ENCODE assay signal across 22 mouse cellular contexts in genomic region chr1:65198861-65199260, GRCm38 (mm10). TPM values are rescaled to one million over a fixed set of nuclear protein-coding genes. Genes with fewer than 3 reads are reported as not detected.
DNase-seq lines count a peak whose midpoint lies in the region; ATAC-seq lines count a peak whose summit lies in the region.
"Had no signal": no experiment of that assay in that cellular context is flagged by ENCODE, and none has a peak within 500 bp of the region (broad histone marks: within the 10 kb centered on the region; RNA-seq: fewer than 3 reads in every experiment).

No protein-coding gene starts in this region.

- no peaks in the 10 kb centered on the region for H3K27me3 ChIP-seq in embryonic facial prominence, embryonic 14.5 days (replicated peaks; ENCODE audit: control insufficient read depth, insufficient read depth, low read length)
- no peaks in the 10 kb centered on the region for H3K27me3 ChIP-seq in embryonic facial prominence, embryonic 10.5 days (replicated peaks; ENCODE audit: low read depth, poor library complexity, severe bottlenecking)
- no peaks in the 10 kb centered on the region for H3K27me3 ChIP-seq in embryonic facial prominence, embryonic 15.5 days
- H3K27me3 ChIP-seq in neural tube, embryonic 15.5 days (replicated peaks), result no peaks in the 10 kb centered on the region
- H3K27me3 ChIP-seq: CH12.LX, Patski had no signal

- WGBS in embryonic facial prominence, embryonic 14.5 days, result 83% methylated on average over 2 of the region's 2 CpGs
- WGBS in embryonic facial prominence, embryonic 10.5 days, result 94% methylated on average over 2 of the region's 2 CpGs
- 80% methylated on average over 2 of the region's 2 CpGs for WGBS in embryonic facial prominence, embryonic 15.5 days
- 98% methylated on average over 2 of the region's 2 CpGs for WGBS in neural tube, embryonic 15.5 days

- no peak overlapping the region for H3K9ac ChIP-seq in embryonic facial prominence, embryonic 14.5 days (ENCODE audit: low read depth, low read length)
- no peak overlapping the region for H3K9ac ChIP-seq in embryonic facial prominence, embryonic 15.5 days
- no peak overlapping the region for H3K9ac ChIP-seq in neural tube, embryonic 15.5 days (replicated peaks)

- H3K9me3 ChIP-seq in embryonic facial prominence, embryonic 14.5 days (ENCODE audit: control insufficient read depth, low read length), result no peaks in the 10 kb centered on the region
- no peaks in the 10 kb centered on the region for H3K9me3 ChIP-seq in embryonic facial prominence, embryonic 10.5 days
- H3K9me3 ChIP-seq in embryonic facial prominence, embryonic 15.5 days (replicated peaks), result no peaks in the 10 kb centered on the region
- no peaks in the 10 kb centered on the region for H3K9me3 ChIP-seq in neural tube, embryonic 15.5 days (replicated peaks)
- H3K9me3 ChIP-seq: G1E had no signal

- no peak overlapping the region for H3K4me2 ChIP-seq in embryonic facial prominence, embryonic 14.5 days (ENCODE audit: low read depth, low read length)
- H3K4me2 ChIP-seq in embryonic facial prominence, embryonic 15.5 days (replicated peaks), result no peak overlapping the region
- H3K4me2 ChIP-seq in neural tube, embryonic 15.5 days, result no peak overlapping the region

- H3K36me3 ChIP-seq in embryonic facial prominence, embryonic 14.5 days (ENCODE audit: control insufficient read depth, insufficient read depth, low read length), result peaks cover 67% of the 10 kb centered on the region
- peaks cover 69% of the 10 kb centered on the region for H3K36me3 ChIP-seq in embryonic facial prominence, embryonic 10.5 days (replicated peaks)
- H3K36me3 ChIP-seq in embryonic facial prominence, embryonic 15.5 days, result peaks cover 18% of the 10 kb centered on the region; the same call in 1 of the 2 replicates
- H3K36me3 ChIP-seq in neural tube, embryonic 15.5 days, result peaks cover 29% of the 10 kb centered on the region

- H3K4me1 ChIP-seq in embryonic facial prominence, embryonic 14.5 days (ENCODE audit: control insufficient read depth, insufficient read depth, low read length), result no peaks in the 10 kb centered on the region
- no peaks in the 10 kb centered on the region for H3K4me1 ChIP-seq in embryonic facial prominence, embryonic 10.5 days
- H3K4me1 ChIP-seq in embryonic facial prominence, embryonic 15.5 days, result no peaks in the 10 kb centered on the region
- no peaks in the 10 kb centered on the region for H3K4me1 ChIP-seq in neural tube, embryonic 15.5 days

- ATAC-seq in embryonic facial prominence, embryonic 14.5 days (ENCODE audit: low read depth), result peak; percentile 53; the same call in 1 of the 2 replicates
- ATAC-seq in embryonic facial prominence, embryonic 15.5 days (ENCODE audit: insufficient number of reproducible peaks, low FRiP score, low TSS enrichment, low read depth), result peak; percentile 51; the same call in 1 of the 2 replicates
- ATAC-seq in neural tube, embryonic 15.5 days (ENCODE audit: low FRiP score), result no peak
- ATAC-seq: activated CD4-positive, CD25-positive, alpha-beta regulatory T cell, adult 4 months; CD4-positive, CD25-positive, alpha-beta regulatory T cell, adult 4 months; Patski had no signal

- no peak overlapping the region for H3K27ac ChIP-seq in embryonic facial prominence, embryonic 14.5 days (replicated peaks; ENCODE audit: low read depth, low read length)
- H3K27ac ChIP-seq in embryonic facial prominence, embryonic 10.5 days (replicated peaks), result no peak overlapping the region
- no peak overlapping the region for H3K27ac ChIP-seq in embryonic facial prominence, embryonic 15.5 days (replicated peaks)
- no peak overlapping the region for H3K27ac ChIP-seq in neural tube, embryonic 15.5 days (replicated peaks)

- DNase-seq in embryonic facial prominence, embryonic 14.5 days (ENCODE audit: low spot score), result peak; percentile 38
- DNase-seq in embryonic facial prominence, embryonic 10.5 days (ENCODE audit: low spot score), result no peak
- peak; percentile 39 for DNase-seq in A20 (ENCODE audit: low read depth, low spot score)
- DNase-seq in lung, postnatal 36 days, result no peak
- DNase-seq: adrenal gland, adult 2 months; adrenal gland, adult 8-10 months; adrenal gland, postnatal 10 days; adrenal gland, postnatal 14 days; adrenal gland, postnatal 25 days; adrenal gland, postnatal 36 days; B cell, adult 2 months; cerebellum, adult 11 months; cerebellum, adult 11-12 months; cerebellum, adult 18-20 months; cerebellum, adult 2 months had no signal

- H3K4me3 ChIP-seq in embryonic facial prominence, embryonic 14.5 days (ENCODE audit: low read depth, low read length), result no peak overlapping the region
- H3K4me3 ChIP-seq in embryonic facial prominence, embryonic 10.5 days, result no peak overlapping the region
- no peak overlapping the region for H3K4me3 ChIP-seq in embryonic facial prominence, embryonic 15.5 days (replicated peaks)
- H3K4me3 ChIP-seq in neural tube, embryonic 15.5 days (replicated peaks), result no peak overlapping the region

RNA-seq across cellular contexts. Expression of gene Pikfyve, which starts 12.4 kb away (rescaled TPM):
- 14.8 and 14.9 TPM in 2 replicates for polyA plus RNA-seq in embryonic facial prominence, embryonic 14.5 days (2014; fragmentation: Nextera tagmentation; extraction: Ambion mirVana)
- polyA plus RNA-seq in embryonic facial prominence, embryonic 10.5 days (2016; fragmentation: Nextera tagmentation; extraction: Ambion mirVana), result 13.5 and 13.7 TPM in 2 replicates
- 10.7 and 10.9 TPM in 2 replicates for polyA plus RNA-seq in embryonic facial prominence, embryonic 15.5 days (2015; fragmentation: Nextera tagmentation; extraction: Ambion mirVana)
- polyA plus RNA-seq in neural tube, embryonic 15.5 days (2015; fragmentation: Nextera tagmentation; extraction: Ambion mirVana), result 9.5 and 9.6 TPM in 2 replicates

RNA-seq across cellular contexts. Expression of gene Idh1, which starts 12.6 kb away (rescaled TPM):
- polyA plus RNA-seq in embryonic facial prominence, embryonic 14.5 days (2014; fragmentation: Nextera tagmentation; extraction: Ambion mirVana), result 145 and 165 TPM in 2 replicates
- polyA plus RNA-seq in embryonic facial prominence, embryonic 10.5 days (2016; fragmentation: Nextera tagmentation; extraction: Ambion mirVana), result 228 and 231 TPM in 2 replicates
- 125 and 126 TPM in 2 replicates for polyA plus RNA-seq in embryonic facial prominence, embryonic 15.5 days (2015; fragmentation: Nextera tagmentation; extraction: Ambion mirVana)
- polyA plus RNA-seq in neural tube, embryonic 15.5 days (2015; fragmentation: Nextera tagmentation; extraction: Ambion mirVana), result 397 and 446 TPM in 2 replicates

Comparison
In these comparisons a context has a peak if more than half of its experiments do, and no peak if none do; other contexts are left out.
1. DNase-seq: peak in embryonic facial prominence, embryonic 14.5 days (single experiment) and A20 (single experiment); none in embryonic facial prominence, embryonic 10.5 days (single experiment) and lung, postnatal 36 days (single experiment).